Mouse (Mus musculus): ENCODE measurements at regions not wholly inside any gene's neighbourhood (a gene's known extent, or its start where the extent isn't known, plus 50 kb on each side); places are given as distances from the start of the nearest gene placed in this dataset.

DNA sequence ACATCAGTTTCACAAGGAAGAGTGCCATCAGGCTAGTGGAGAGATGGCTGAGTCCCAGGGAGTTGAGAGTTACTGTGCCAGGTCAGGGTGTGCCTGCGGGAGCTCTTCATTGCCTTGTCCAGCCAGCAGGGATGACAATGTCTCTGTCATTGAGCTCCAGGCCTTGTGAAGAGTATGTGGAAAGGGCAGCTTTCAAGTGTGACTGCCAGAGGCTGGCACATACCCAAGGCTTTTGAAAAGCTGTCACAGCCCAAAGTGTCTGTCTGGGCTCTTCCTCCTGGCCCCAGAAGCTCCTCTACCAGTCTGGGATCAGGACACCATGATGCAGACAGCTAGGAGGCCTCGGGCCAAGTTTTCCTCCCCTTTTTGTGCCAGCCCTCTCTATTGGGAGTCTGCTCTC, 124.6 kb downstream of the Gm4791 start:
- no peak for TF ChIP-seq CTCF (IDR thresholded peaks at IDR 0.05; ENCODE audit: low read depth)
- no peak for TF ChIP-seq EP300 (IDR thresholded peaks at IDR 0.05; ENCODE audit: low read depth)
